Mouse (Mus musculus) embryonic facial prominence, embryonic 13.5 days (tissue): ENCODE results near the gene Efcab3. TPM values are rescaled to one million over a fixed set of nuclear protein-coding genes. Genes with fewer than 3 reads are reported as not detected.
"Not testable (repeated sequence)": the region's sequence is repeated elsewhere in the genome, so short reads cannot be mapped to it uniquely, and the experiment has no call there.

Experiments used
- ATAC-seq: fragments of 200-750 bp; cut with Nextera tagmentation; 2 replicates; pipeline ENCODE4 v1.8.0; 2017; ENCODE audit warnings: low read depth; ENCODE audit not compliant: insufficient number of reproducible peaks, insufficient read depth, low FRiP score, low TSS enrichment
- H3K27ac ChIP-seq: fragments of 300-500 bp; sonication (generic); 2 replicates; pipeline ENCODE4 v1.5.1; 2015; ENCODE audit warnings: moderate library complexity, mild to moderate bottlenecking, inconsistent platforms
- H3K27me3 ChIP-seq: fragments of 300-500 bp; sonication (generic); 2 replicates; pipeline ENCODE4 v1.6.1; 2015; ENCODE audit warnings: mild to moderate bottlenecking, inconsistent platforms
- H3K36me3 ChIP-seq: fragments of 300-500 bp; sonication (generic); 2 replicates; pipeline ENCODE4 v1.6.1; 2015; ENCODE audit warnings: mild to moderate bottlenecking, inconsistent platforms
- H3K4me1 ChIP-seq: fragments of 300-500 bp; sonication (generic); 2 replicates; pipeline ENCODE4 v1.6.1; 2015; ENCODE audit warnings: inconsistent platforms
- H3K4me2 ChIP-seq: fragments of 300-500 bp; sonication (generic); 2 replicates; pipeline ENCODE4 v1.6.1; 2015; ENCODE audit warnings: moderate library complexity, mild to moderate bottlenecking, inconsistent platforms
- H3K4me3 ChIP-seq: fragments of 300-500 bp; sonication (generic); 2 replicates; pipeline ENCODE4 v1.5.1; 2015; ENCODE audit warnings: mild to moderate bottlenecking, inconsistent platforms
- H3K9ac ChIP-seq: fragments of 300-500 bp; sonication (generic); 2 replicates; pipeline ENCODE4 v1.6.1; 2015; ENCODE audit warnings: mild to moderate bottlenecking, inconsistent platforms
- H3K9me3 ChIP-seq: fragments of 300-500 bp; sonication (generic); 2 replicates; pipeline ENCODE4 v1.6.1; 2016; ENCODE audit warnings: inconsistent platforms
- WGBS: fragments of 180-500 bp; shearing (Covaris S2); methylation state at CpG from one replicate; pipeline ENCODE4 v1.1.7; 2015; ENCODE audit warnings: mixed read lengths; 5-methylcytosine and 5-hydroxymethylcytosine counted together
- polyA plus RNA-seq: library from polyadenylated mRNA; unstranded; fragments of >200 nt; fragmentation: Nextera tagmentation; extraction: Ambion mirVana; gene quantifications from 2 replicates; pipeline ENCODE4 v1.2.1, GENCODE M21; 2015

The Efcab3 gene
- polyA plus RNA-seq, 1 experiment from 2014 or later, result not detected

DNA sequence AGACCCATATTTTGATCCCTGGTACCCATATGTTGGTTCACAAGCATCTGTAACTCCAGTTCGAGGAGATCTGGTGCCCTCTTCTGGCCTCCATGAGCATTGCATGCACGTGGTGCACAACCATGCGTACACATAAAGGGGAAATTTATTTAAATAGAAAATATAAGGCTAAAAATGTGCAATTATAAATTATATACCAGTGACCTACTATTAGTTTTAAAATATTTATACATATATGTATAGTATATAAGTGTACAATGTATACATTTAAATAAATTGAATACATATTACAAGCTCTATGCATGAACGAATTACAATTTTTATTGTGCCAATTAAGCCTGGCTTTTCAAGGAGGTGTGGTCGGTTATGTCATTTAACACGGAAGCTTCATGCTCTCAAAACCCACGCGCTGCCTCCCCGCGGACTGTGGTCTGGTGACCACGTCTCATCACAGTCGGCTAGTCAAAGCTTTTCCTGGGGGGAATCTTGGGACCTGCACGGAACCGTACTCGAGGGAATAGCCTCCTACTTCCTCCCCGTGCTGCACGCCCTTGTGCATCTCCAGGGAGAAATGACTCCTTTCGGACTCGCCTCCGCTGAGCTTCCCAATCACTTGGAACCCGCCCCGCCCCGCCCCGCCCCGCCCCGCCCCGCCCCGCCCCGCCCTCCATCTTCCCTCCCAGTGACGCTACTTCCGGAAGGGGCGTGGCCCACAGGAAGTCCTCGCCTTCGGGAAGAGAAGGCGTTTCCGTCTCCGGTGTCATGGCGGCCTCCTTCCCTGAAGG lies 62.5 kb downstream of the Efcab3 start, which contains the start of gene Mettl2:
Gene Mettl2 (plus strand): TSS at position 691 of the 785 bp plus-strand sequence.
- 1% methylated on average over 37 of the region's 38 CpGs for WGBS
- Histone ChIP-seq H3K27me3 (no peaks in the 10 kb centered on the region), H3K9me3 (no peaks in the 10 kb centered on the region), H3K27ac (peak within 1 kb of the TSS; percentile 55; the same call in 1 of the 2 replicates), H3K4me1 (peaks cover 10% of the 10 kb centered on the region), H3K9ac (peak within 1 kb of the TSS; percentile 83), H3K4me2 (peak within 1 kb of the TSS; percentile 93), H3K36me3 (peaks cover 20% of the 10 kb centered on the region), H3K4me3 (peak within 1 kb of the TSS; percentile 98)
- ATAC-seq, result peak; percentile 80

DNA sequence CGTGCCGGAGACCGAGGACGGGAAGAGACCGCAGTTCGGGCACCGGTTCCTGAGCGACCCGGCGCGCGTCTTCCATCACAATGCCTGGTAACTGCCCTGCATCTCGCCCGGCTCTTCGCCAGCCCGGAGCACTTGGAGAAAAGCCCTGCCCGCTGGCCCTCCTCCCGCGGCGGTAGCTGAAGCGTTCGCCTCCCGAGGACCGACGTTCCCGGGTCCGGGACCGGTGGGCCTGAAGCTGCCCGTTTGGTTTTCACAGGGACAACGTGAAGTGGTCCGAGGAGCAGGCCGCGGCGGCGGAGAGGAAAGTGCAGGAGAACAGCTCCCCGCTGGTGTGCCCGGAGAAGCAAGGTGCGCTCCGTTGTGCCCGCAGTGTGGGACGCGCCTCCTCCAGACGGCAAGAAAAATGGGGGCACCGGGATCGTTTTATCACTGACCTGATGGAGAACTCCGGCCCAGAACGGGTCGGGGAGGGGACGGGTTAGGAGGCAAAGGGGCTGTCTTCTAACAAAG lies 63.2 kb downstream of the Efcab3 start:
- Histone ChIP-seq H3K9me3 (no peaks in the 10 kb centered on the region), H3K4me1 (peaks cover 10% of the 10 kb centered on the region), H3K36me3 (peaks cover 27% of the 10 kb centered on the region), H3K27ac (no peak overlapping the region), H3K4me2 (peak overlapping the region; percentile 93), H3K4me3 (peak overlapping the region; percentile 98), H3K9ac (peak overlapping the region; percentile 83), H3K27me3 (no peaks in the 10 kb centered on the region)
- 0 out of 2 replicates have a peak, but pooled peaks have one; percentile 33 for ATAC-seq
- WGBS, result under 1% methylated on average over 49 of the region's 49 CpGs

DNA sequence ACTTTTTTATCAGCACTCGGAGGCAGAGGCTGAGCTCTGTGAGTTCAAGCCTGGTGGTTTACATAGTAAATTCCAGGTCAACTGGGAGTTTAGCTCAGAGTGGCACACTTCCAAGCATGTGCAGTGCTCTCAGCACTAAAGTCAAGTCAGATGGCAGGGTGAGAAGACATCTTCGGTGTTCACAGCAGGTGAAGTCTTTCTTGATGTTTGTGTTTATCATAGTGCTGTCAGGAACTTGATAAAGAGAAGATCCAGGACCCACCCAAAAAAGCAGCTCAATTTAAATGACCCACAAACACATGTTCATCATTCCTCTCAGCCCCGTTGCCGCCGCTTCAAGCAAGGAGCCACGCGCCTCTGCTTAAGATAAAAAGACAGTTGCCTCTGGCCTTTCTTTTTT lies 72.3 kb downstream of the Efcab3 start:
- Histone ChIP-seq H3K9ac (no peak overlapping the region), H3K9me3 (no peaks in the 10 kb centered on the region), H3K4me1 (no peaks in the 10 kb centered on the region), H3K27ac (no peak overlapping the region), H3K36me3 (peaks cover 97% of the 10 kb centered on the region), H3K27me3 (no peaks in the 10 kb centered on the region), H3K4me3 (no peak overlapping the region), H3K4me2 (no peak overlapping the region)
- no peak for ATAC-seq
- WGBS, result 94% methylated on average over 7 of the region's 7 CpGs

DNA sequence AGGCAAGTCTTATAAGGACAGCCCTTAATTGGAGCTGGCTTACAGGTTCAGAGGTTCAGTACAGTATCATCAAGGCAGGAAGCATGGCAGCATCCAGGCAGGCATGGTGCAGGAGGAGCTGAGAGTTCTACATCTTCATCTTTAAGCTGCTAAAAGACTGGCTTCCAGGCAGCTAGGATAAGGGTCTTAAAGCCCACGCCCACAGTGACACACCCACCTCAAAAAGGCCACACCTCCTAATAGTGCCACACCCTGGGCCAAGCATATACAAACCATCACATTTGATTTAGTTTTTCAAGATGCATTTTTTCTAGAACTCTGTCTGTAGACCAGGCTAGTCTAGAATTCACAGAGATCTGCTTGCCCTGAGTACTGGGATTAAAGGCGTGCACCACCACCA lies 73.9 kb downstream of the Efcab3 start:
- H3K27ac ChIP-seq, H3K4me3 ChIP-seq, H3K4me1 ChIP-seq, H3K4me2 ChIP-seq, H3K9ac ChIP-seq, ATAC-seq, H3K27me3 ChIP-seq, H3K9me3 ChIP-seq: not testable (repeated sequence)
- 92% methylated on average over 2 of the region's 2 CpGs for WGBS
- peaks cover 90% of the 10 kb centered on the region for H3K36me3 ChIP-seq

DNA sequence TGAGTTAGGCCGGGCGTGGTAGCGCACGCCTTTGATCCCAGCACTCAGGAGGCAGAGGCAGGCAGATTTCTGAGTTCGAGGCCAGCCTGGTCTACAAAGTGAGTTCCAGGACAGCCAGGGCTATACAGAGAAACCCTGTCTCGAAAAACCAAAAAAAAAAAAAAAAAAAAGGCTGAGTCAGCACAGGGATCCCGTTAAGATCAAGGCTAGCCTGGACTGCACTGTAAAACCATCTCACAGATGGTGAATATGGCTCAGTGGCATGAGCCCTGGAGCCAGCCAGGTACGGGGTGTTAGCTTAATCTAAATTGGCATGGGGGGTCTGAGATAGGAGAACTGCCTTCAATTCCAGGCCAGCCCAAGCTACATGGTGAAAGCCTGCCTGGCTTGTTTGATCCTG lies 77.1 kb downstream of the Efcab3 start:
- H3K4me3 ChIP-seq, result not testable (repeated sequence)
- WGBS, result 92% methylated on average over 8 of the region's 8 CpGs

DNA sequence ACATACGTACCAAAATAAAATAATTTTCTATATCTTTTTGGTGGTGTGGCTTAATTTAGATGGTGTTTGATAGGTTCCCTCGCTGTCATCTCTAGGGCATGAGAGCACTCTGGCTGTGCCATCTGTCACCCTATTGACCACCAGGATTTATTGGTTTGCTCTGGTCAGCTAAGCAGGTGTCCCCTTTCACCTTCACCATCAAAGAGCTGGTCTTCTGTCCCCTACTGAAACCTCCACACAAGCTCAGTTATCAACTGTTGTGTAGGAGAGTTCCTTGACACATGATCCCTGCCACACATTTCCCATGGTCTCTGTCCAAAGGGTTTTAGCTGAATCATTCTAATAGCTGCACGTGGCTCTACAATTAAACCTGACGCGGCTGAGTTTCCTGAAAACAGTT lies 77.7 kb downstream of the Efcab3 start:
- Histone ChIP-seq H3K4me3 (no peak overlapping the region), H3K27ac (no peak overlapping the region), H3K27me3 (no peaks in the 10 kb centered on the region), H3K4me1 (no peaks in the 10 kb centered on the region), H3K36me3 (peaks cover 51% of the 10 kb centered on the region), H3K4me2 (no peak overlapping the region), H3K9ac (no peak overlapping the region), H3K9me3 (no peaks in the 10 kb centered on the region)
- 93% methylated on average over 5 of the region's 5 CpGs for WGBS
- ATAC-seq, result no peak

More for the DNA sequence above, 77.1 kb downstream of the Efcab3 start:
- H3K27ac ChIP-seq, H3K9me3 ChIP-seq, H3K9ac ChIP-seq, H3K4me2 ChIP-seq, ATAC-seq, H3K4me1 ChIP-seq, H3K27me3 ChIP-seq: not testable (repeated sequence)
- peaks cover 57% of the 10 kb centered on the region for H3K36me3 ChIP-seq

DNA sequence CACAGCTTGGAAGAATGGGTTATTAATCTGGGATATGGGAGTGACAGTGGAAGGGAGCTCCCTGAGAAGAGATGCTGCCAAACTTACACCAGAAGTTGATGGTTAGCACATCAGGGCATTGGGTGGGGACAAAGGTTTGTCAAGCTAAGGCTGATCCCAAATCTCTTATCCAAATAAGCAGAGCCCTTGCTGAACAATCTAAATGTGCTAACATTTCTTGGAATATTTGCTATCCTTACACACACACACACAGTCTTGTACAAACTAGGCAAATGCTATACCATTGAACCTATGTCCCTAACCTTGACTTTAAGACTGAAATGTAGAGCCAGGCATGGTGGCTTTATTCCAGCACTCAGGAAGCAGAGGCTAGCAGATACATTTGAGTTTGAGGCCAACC lies 80.2 kb downstream of the Efcab3 start:
- H3K36me3 ChIP-seq, result peaks cover 27% of the 10 kb centered on the region
- no peaks in the 10 kb centered on the region for H3K4me1 ChIP-seq
- H3K9ac ChIP-seq, result no peak overlapping the region
- no peaks in the 10 kb centered on the region for H3K27me3 ChIP-seq
- ATAC-seq, result no peak
- H3K27ac ChIP-seq, result no peak overlapping the region
- no peak overlapping the region for H3K4me2 ChIP-seq
- no peak overlapping the region for H3K4me3 ChIP-seq
- H3K9me3 ChIP-seq, result no peaks in the 10 kb centered on the region

DNA sequence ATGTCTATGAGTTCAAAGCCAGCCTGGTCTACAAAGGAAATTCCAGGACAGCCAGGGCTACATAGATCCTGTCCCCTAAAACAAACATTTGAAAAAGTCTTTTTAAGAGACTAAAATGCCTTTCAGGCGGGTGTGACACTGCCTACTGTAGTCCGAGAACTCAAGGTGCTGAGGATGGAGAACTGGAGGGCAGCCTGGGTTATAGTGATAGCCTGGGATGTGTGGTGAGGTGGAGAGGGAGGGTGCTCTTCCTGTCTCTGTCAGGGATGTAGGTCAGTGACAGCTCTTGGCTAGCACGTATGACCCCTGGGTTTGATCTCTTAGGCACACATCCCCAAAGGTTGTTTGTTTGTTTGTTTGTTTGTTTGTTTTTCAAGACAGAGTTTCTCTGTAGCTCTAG lies 80.7 kb downstream of the Efcab3 start:
- 82% methylated on average over 3 of the region's 3 CpGs for WGBS
- Histone ChIP-seq H3K27ac (no peak overlapping the region), H3K36me3 (peaks cover 24% of the 10 kb centered on the region), H3K9me3 (no peaks in the 10 kb centered on the region), H3K9ac (no peak overlapping the region), H3K27me3 (no peaks in the 10 kb centered on the region), H3K4me2 (no peak overlapping the region), H3K4me3 (no peak overlapping the region), H3K4me1 (no peaks in the 10 kb centered on the region)
- no peak for ATAC-seq

DNA sequence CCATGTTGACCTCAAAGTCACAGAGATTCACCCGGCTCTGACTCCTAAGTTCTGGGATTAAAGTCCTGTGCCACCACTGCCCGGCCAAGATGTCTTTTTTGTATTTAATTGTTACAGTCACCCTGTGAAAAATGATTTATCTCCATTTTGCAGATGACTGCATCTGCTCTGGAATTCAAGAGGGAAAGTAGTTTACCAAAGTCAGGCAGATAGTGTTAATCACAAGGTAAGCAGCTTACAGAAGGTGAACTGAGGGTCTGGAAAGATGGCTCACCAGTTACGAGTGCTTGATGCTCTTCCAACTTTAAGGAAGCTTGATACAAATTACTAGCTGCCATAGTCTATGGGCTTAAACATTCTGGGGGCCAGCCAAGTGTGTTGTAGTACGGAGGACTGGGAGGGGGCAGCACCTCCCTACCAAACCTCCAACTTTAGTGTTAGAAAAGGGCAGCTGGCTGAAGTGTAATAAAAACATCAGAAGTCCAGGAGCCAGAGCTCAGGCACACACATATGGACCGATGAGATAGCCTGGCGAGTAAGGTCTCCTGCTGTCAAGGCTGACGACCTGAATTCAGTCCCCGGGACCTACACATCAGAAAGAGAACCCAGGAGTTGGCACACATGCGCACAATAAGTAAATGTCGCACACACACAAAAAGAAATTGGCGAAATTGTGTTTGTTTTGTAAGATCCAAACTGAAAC lies 81.3 kb downstream of the Efcab3 start:
- no peak overlapping the region for H3K9ac ChIP-seq
- peaks cover 18% of the 10 kb centered on the region for H3K36me3 ChIP-seq
- no peaks in the 10 kb centered on the region for H3K4me1 ChIP-seq
- no peak for ATAC-seq
- H3K27me3 ChIP-seq, result no peaks in the 10 kb centered on the region
- no peak overlapping the region for H3K27ac ChIP-seq
- no peak overlapping the region for H3K4me2 ChIP-seq
- H3K9me3 ChIP-seq, result no peaks in the 10 kb centered on the region
- H3K4me3 ChIP-seq, result no peak overlapping the region
- WGBS, result 83% methylated on average over 11 of the region's 11 CpGs

DNA sequence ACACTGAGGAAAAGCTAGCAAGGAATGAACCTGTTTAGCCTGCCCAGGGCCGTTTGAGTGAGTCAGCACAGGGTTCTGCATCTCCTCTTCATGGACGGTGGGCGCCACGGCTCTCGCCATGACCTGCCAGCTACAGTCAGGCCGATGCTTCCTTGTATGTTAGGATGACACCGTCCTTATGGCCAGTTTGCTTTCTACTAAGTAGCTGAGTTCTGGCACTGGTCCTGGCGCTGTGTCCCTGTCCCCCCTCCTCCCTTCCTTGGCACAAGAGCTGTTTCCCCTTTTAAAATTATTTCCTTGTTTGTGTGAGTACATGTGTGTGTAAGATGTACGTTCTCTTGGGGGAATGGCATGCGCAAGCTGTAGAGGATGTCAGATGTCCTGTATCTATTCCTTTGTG lies 81.8 kb downstream of the Efcab3 start:
- H3K4me3 ChIP-seq, result no peak overlapping the region
- H3K27me3 ChIP-seq, result no peaks in the 10 kb centered on the region
- H3K4me1 ChIP-seq, result no peaks in the 10 kb centered on the region
- 89% methylated on average over 10 of the region's 10 CpGs for WGBS
- no peak for ATAC-seq
- H3K9ac ChIP-seq, result no peak overlapping the region
- no peaks in the 10 kb centered on the region for H3K9me3 ChIP-seq
- peaks cover 13% of the 10 kb centered on the region for H3K36me3 ChIP-seq
- no peak overlapping the region for H3K27ac ChIP-seq
- H3K4me2 ChIP-seq, result no peak overlapping the region

DNA sequence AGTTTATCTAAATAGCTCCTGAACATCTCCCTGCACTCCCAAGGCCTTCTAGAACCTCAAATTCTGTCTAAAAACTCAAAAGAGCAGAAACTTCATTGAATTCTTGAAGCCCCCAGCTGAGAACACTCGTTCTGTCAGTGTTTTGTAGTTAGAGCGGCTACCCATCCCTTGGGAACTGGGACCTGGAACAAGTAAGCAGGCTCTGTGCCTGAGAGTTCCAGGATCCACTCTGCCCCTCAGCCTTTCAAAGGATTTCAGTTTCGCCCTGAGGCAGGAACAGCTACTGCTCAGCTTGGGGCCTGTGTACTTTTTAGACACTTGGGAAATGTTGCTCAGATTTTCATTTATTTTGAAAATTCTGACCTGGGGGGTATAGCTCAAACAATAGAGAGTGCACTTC lies 83.2 kb downstream of the Efcab3 start, which contains the start of gene Gm10842:
Gene Gm10842 (plus strand): TSS at position 301 of the 400 bp plus-strand sequence.
- 55% methylated on average over 3 of the region's 3 CpGs for WGBS

More for the DNA sequence above, 83.2 kb downstream of the Efcab3 start, which contains the start of gene Gm10842:
- no peak for ATAC-seq
- Histone ChIP-seq H3K9me3 (no peaks in the 10 kb centered on the region), H3K4me3 (no peak within 1 kb of the TSS), H3K4me1 (no peaks in the 10 kb centered on the region), H3K4me2 (no peak within 1 kb of the TSS), H3K36me3 (no peaks in the 10 kb centered on the region), H3K27me3 (no peaks in the 10 kb centered on the region; the same call in 1 of the 2 replicates), H3K9ac (no peak within 1 kb of the TSS), H3K27ac (no peak within 1 kb of the TSS)
